Mouse (Mus musculus) olfactory bulb, adult 2 months (tissue): Measurements from ENCODE around the gene Actn4.

Experiments
- CTCF ChIP-seq: fragments of 200-500 bp; IDR thresholded peaks from 2 replicates; pipeline ENCODE4 v1.5.1; 2012; ENCODE audit warnings: low read depth, mild to moderate bottlenecking, low read length, moderate library complexity; ENCODE audit not compliant: insufficient read depth
- POLR2A ChIP-seq: fragments of 200-500 bp; IDR thresholded peaks from 2 replicates; pipeline ENCODE4 v1.6.1; 2012; ENCODE audit warnings: mild to moderate bottlenecking, low read depth, low read length, moderate library complexity; ENCODE audit not compliant: insufficient read depth

GRCm38 (mm10) chr7:28902809-28903208 lies 59.3 kb downstream of the Actn4 start:
- TF ChIP-seq CTCF (no peak), POLR2A (no peak)
